Mouse (Mus musculus) liver, embryonic 11.5 days (tissue): Measurements from ENCODE around the gene Trim2. TPM values are rescaled to one million over a fixed set of nuclear protein-coding genes. Genes with fewer than 3 reads are reported as not detected.

Experiments
- ATAC-seq: fragments of 200-750 bp; cut with Nextera tagmentation; replicated peaks from 2 replicates; pipeline ENCODE4 v1.8.0; 2017; ENCODE audit warnings: moderate number of reproducible peaks, mild to moderate bottlenecking, moderate TSS enrichment, moderate library complexity; ENCODE audit not compliant: low FRiP score
- DNase-seq: peaks from one replicate; pipeline ENCODE4 v3.0.0-alpha.2; 2017; ENCODE audit warnings: low spot score
- H3K27ac ChIP-seq: fragments of 300-500 bp; sonication (generic); 2 replicates; pipeline ENCODE4 v1.5.1; 2014; ENCODE audit warnings: mild to moderate bottlenecking, low read depth, low read length, control low read depth
- H3K27me3 ChIP-seq: fragments of 300-500 bp; sonication (generic); replicated peaks from 2 replicates; pipeline ENCODE4 v1.6.1; 2014; ENCODE audit warnings: low read length, mixed read lengths; ENCODE audit not compliant: control insufficient read depth, insufficient read depth
- H3K36me3 ChIP-seq: fragments of 300-500 bp; sonication (generic); 2 replicates; pipeline ENCODE4 v1.6.1; 2014; ENCODE audit warnings: mild to moderate bottlenecking, low read length, moderate library complexity, mixed read lengths; ENCODE audit not compliant: control insufficient read depth, insufficient read depth
- H3K4me1 ChIP-seq: fragments of 300-500 bp; sonication (generic); replicated peaks from 2 replicates; pipeline ENCODE4 v1.6.1; 2014; ENCODE audit warnings: low read length, mixed read lengths; ENCODE audit not compliant: control insufficient read depth, insufficient read depth
- H3K4me2 ChIP-seq: fragments of 300-500 bp; sonication (generic); 2 replicates; pipeline ENCODE4 v1.6.1; 2014; ENCODE audit warnings: mild to moderate bottlenecking, control low read depth, moderate library complexity
- H3K4me3 ChIP-seq: fragments of 300-500 bp; sonication (generic); 2 replicates; pipeline ENCODE4 v1.5.1; 2014; ENCODE audit warnings: low read depth, low read length, control low read depth
- H3K9ac ChIP-seq: fragments of 300-500 bp; sonication (generic); 2 replicates; pipeline ENCODE4 v1.6.1; 2014; ENCODE audit warnings: low read depth, low read length, control low read depth
- H3K9me3 ChIP-seq: fragments of 300-500 bp; sonication (generic); 2 replicates; pipeline ENCODE4 v1.6.1; 2016; ENCODE audit warnings: low read length, inconsistent platforms, mixed read lengths; ENCODE audit not compliant: control insufficient read depth
- WGBS: fragments of 180-500 bp; shearing (Covaris S2); extraction: QIAGEN DNeasy Blood & Tissue Kit; methylation state at CpG from one replicate; pipeline ENCODE4 v1.1.7; 2014; 5-methylcytosine and 5-hydroxymethylcytosine counted together
- polyA plus RNA-seq: library from polyadenylated mRNA; unstranded; fragments of >200 nt; fragmentation: Nextera tagmentation; extraction: Ambion mirVana; gene quantifications from 2 replicates; pipeline ENCODE4 v1.2.1, GENCODE M21; 2014

The Trim2 gene
- polyA plus RNA-seq, 1 experiment from 2014 or later = 8.2 TPM

GRCm38 (mm10) chr3:84333400-84334349 is 27.0 kb upstream of the Trim2 start:
- H3K4me2 ChIP-seq = no peak overlapping the region
- H3K9ac ChIP-seq = no peak overlapping the region
- H3K4me3 ChIP-seq = no peak overlapping the region
- DNase-seq = peak; percentile 56
- no peak overlapping the region for H3K27ac ChIP-seq
- WGBS = 44% methylated on average over 22 of the region's 22 CpGs
- no peaks in the 10 kb centered on the region for H3K9me3 ChIP-seq
- H3K36me3 ChIP-seq = no peaks in the 10 kb centered on the region
- no peaks in the 10 kb centered on the region for H3K4me1 ChIP-seq
- no peak; the same call in 1 of the 2 replicates for ATAC-seq
- 0 out of 2 replicates have a peak, but pooled peaks cover 4% of the 10 kb centered on the region for H3K27me3 ChIP-seq

GRCm38 (mm10) chr3:84330210-84330609 is 23.5 kb upstream of the Trim2 start:
- DNase-seq = no peak
- Histone ChIP-seq H3K27ac (no peak overlapping the region), H3K36me3 (no peaks in the 10 kb centered on the region), H3K27me3 (0 out of 2 replicates have a peak, but pooled peaks cover 2% of the 10 kb centered on the region), H3K4me1 (no peaks in the 10 kb centered on the region; the same call in 1 of the 2 replicates), H3K4me3 (no peak overlapping the region), H3K4me2 (no peak overlapping the region), H3K9ac (no peak overlapping the region), H3K9me3 (no peaks in the 10 kb centered on the region)
- 66% methylated on average over 2 of the region's 2 CpGs for WGBS
- ATAC-seq = no peak

- Histone ChIP-seq H3K27me3 (no peaks in the 10 kb centered on the region), H3K27ac (no peak overlapping the region), H3K4me3 (peak overlapping the region; percentile 21; the same call in 1 of the 2 replicates), H3K4me2 (peak overlapping the region; percentile 51), H3K9ac (peak overlapping the region; percentile 30; the same call in 1 of the 2 replicates), H3K9me3 (no peaks in the 10 kb centered on the region), H3K4me1 (peaks cover 13% of the 10 kb centered on the region), H3K36me3 (no peaks in the 10 kb centered on the region)
- DNase-seq = no peak
- ATAC-seq = peak; percentile 86
- 53% methylated on average over 12 of the region's 12 CpGs for WGBS
Observed at GRCm38 (mm10) chr3:84324967-84325441, 18.3 kb upstream of the Trim2 start.

- 24% methylated on average over 3 of the region's 3 CpGs for WGBS
- Histone ChIP-seq H3K9me3 (no peaks in the 10 kb centered on the region), H3K4me3 (peak overlapping the region; percentile 21; the same call in 1 of the 2 replicates), H3K4me2 (peak overlapping the region; percentile 51), H3K4me1 (peaks cover 13% of the 10 kb centered on the region), H3K9ac (peak overlapping the region; percentile 43; the same call in 1 of the 2 replicates), H3K36me3 (no peaks in the 10 kb centered on the region), H3K27me3 (no peaks in the 10 kb centered on the region), H3K27ac (0 out of 2 replicates have a peak overlapping the region, but pooled peaks have one; percentile 43)
- ATAC-seq = peak; percentile 69; the same call in 1 of the 2 replicates
- DNase-seq = no peak
Observed at GRCm38 (mm10) chr3:84324478-84324877, 17.8 kb upstream of the Trim2 start.

GRCm38 (mm10) chr3:84324000-84324399 is 17.3 kb upstream of the Trim2 start:
- DNase-seq (no peak), ATAC-seq (no peak)
- no peaks in the 10 kb centered on the region for H3K27me3 ChIP-seq
- H3K4me1 ChIP-seq = peaks cover 13% of the 10 kb centered on the region
- no peaks in the 10 kb centered on the region for H3K9me3 ChIP-seq
- no peak overlapping the region for H3K4me3 ChIP-seq
- 45% methylated on average over 6 of the region's 6 CpGs for WGBS
- H3K27ac ChIP-seq = 0 out of 2 replicates have a peak overlapping the region, but pooled peaks have one; percentile 43
- H3K4me2 ChIP-seq = peak overlapping the region; percentile 51
- peak overlapping the region; percentile 43; the same call in 1 of the 2 replicates for H3K9ac ChIP-seq
- H3K36me3 ChIP-seq = no peaks in the 10 kb centered on the region

- DNase-seq (no peak), ATAC-seq (no peak)
- Histone ChIP-seq H3K9ac (no peak overlapping the region), H3K4me1 (peaks cover 17% of the 10 kb centered on the region), H3K27ac (no peak overlapping the region), H3K4me2 (no peak overlapping the region), H3K4me3 (no peak overlapping the region), H3K9me3 (no peaks in the 10 kb centered on the region), H3K27me3 (no peaks in the 10 kb centered on the region), H3K36me3 (no peaks in the 10 kb centered on the region)
- 71% methylated on average over 3 of the region's 3 CpGs for WGBS
Observed at GRCm38 (mm10) chr3:84319504-84319903, 12.8 kb upstream of the Trim2 start.

- DNase-seq (no peak), ATAC-seq (no peak)
- no peak overlapping the region for H3K4me3 ChIP-seq
- H3K4me1 ChIP-seq = peaks cover 11% of the 10 kb centered on the region; the same call in 1 of the 2 replicates
- WGBS = 84% methylated on average over 4 of the region's 4 CpGs
- no peaks in the 10 kb centered on the region for H3K27me3 ChIP-seq
- no peak overlapping the region for H3K9ac ChIP-seq
- no peak overlapping the region for H3K27ac ChIP-seq
- no peaks in the 10 kb centered on the region for H3K36me3 ChIP-seq
- no peak overlapping the region for H3K4me2 ChIP-seq
- no peaks in the 10 kb centered on the region for H3K9me3 ChIP-seq
Observed at GRCm38 (mm10) chr3:84318865-84319264, 12.2 kb upstream of the Trim2 start.

GRCm38 (mm10) chr3:84314651-84315191 is 8.0 kb upstream of the Trim2 start:
- H3K4me3 ChIP-seq = no peak overlapping the region
- H3K4me2 ChIP-seq = peak overlapping the region; percentile 46
- H3K27me3 ChIP-seq = no peaks in the 10 kb centered on the region
- H3K36me3 ChIP-seq = no peaks in the 10 kb centered on the region
- 35% methylated on average over 8 of the region's 8 CpGs for WGBS
- H3K9me3 ChIP-seq = no peaks in the 10 kb centered on the region
- ATAC-seq (peak; percentile 29; the same call in 1 of the 2 replicates), DNase-seq (peak; percentile 44)
- H3K4me1 ChIP-seq = peaks cover 16% of the 10 kb centered on the region
- H3K27ac ChIP-seq = no peak overlapping the region
- H3K9ac ChIP-seq = no peak overlapping the region
